Mouse (Mus musculus) limb, embryonic 14.5 days (tissue): ENCODE results near the gene Dapk2. TPM values are rescaled to one million over a fixed set of nuclear protein-coding genes. Genes with fewer than 3 reads are reported as not detected.
A peak's percentile ranks its signal among the peaks of the same experiment; 100 is the strongest.

Experiments
- ATAC-seq: fragments of 200-750 bp; cut with Nextera tagmentation; 2 replicates; pipeline ENCODE4 v1.8.0; 2017; ENCODE audit warnings: low read depth, moderate number of reproducible peaks, moderate TSS enrichment; ENCODE audit not compliant: low FRiP score
- DNase-seq: peaks from one replicate; pipeline ENCODE4 v3.0.0-alpha.2; 2015; ENCODE audit warnings: low spot score
- H3K27ac ChIP-seq: fragments of 300-500 bp; sonication (generic); replicated peaks from 2 replicates; pipeline ENCODE4 v1.5.1; 2014; ENCODE audit warnings: low read depth, mild to moderate bottlenecking, low read length, moderate library complexity, mixed read lengths
- H3K27me3 ChIP-seq: fragments of 300-500 bp; sonication (generic); 2 replicates; pipeline ENCODE4 v1.6.1; 2014; ENCODE audit warnings: low read length, mixed read lengths; ENCODE audit not compliant: control insufficient read depth, insufficient read depth
- H3K36me3 ChIP-seq: fragments of 300-500 bp; sonication (generic); 2 replicates; pipeline ENCODE4 v1.6.1; 2014; ENCODE audit warnings: mild to moderate bottlenecking, low read length, moderate library complexity, mixed read lengths; ENCODE audit not compliant: control insufficient read depth, insufficient read depth
- H3K4me1 ChIP-seq: fragments of 300-500 bp; sonication (generic); 2 replicates; pipeline ENCODE4 v1.6.1; 2014; ENCODE audit warnings: antibody characterized with exemption, low read length, mixed read lengths; ENCODE audit not compliant: control insufficient read depth, insufficient read depth
- H3K4me2 ChIP-seq: fragments of 300-500 bp; sonication (generic); replicated peaks from 2 replicates; pipeline ENCODE4 v1.6.1; 2014; ENCODE audit warnings: low read depth, mild to moderate bottlenecking, low read length, moderate library complexity; ENCODE audit not compliant: severe bottlenecking
- H3K4me3 ChIP-seq: fragments of 300-500 bp; sonication (generic); replicated peaks from 2 replicates; pipeline ENCODE4 v1.5.1; 2014; ENCODE audit warnings: low read length
- H3K9ac ChIP-seq: fragments of 300-500 bp; sonication (generic); 2 replicates; pipeline ENCODE4 v1.6.1; 2014; ENCODE audit warnings: mild to moderate bottlenecking, low read depth, low read length, moderate library complexity; ENCODE audit not compliant: severe bottlenecking
- H3K9me3 ChIP-seq: fragments of 300-500 bp; sonication (generic); 2 replicates; pipeline ENCODE4 v1.6.1; 2016; ENCODE audit warnings: low read length; ENCODE audit not compliant: control insufficient read depth
- POLR2A ChIP-seq: fragments of 200-500 bp; IDR thresholded peaks from 2 replicates; pipeline ENCODE4 v1.8.0; 2012; ENCODE audit warnings: inconsistent platforms, mild to moderate bottlenecking, moderate library complexity, borderline replicate concordance; ENCODE audit not compliant: insufficient read depth, insufficient read length; ENCODE audit errors: extremely low read depth
- WGBS: fragments of 180-500 bp; shearing (Covaris S2); extraction: QIAGEN DNeasy Blood & Tissue Kit; methylation state at CpG from one replicate; pipeline ENCODE4 v1.1.7; 2014; 5-methylcytosine and 5-hydroxymethylcytosine counted together
- polyA plus RNA-seq, 2 experiments: library from polyadenylated mRNA; depleted of rRNA in 1 of 2; stranded (reverse) in 1 of 2; unstranded in 1 of 2; fragments of >200 nt; fragmentation: Nextera tagmentation in 1 of 2; extraction: Ambion mirVana in 1 of 2; gene quantifications; 2 replicates each; pipeline versions ENCODE4 v1.2.1 to v1.2.3; 2012 to 2014

Gene Dapk2
- polyA plus RNA-seq, 2 experiments = 4.5 to 5.0 TPM

- Histone ChIP-seq H3K9me3 (no peaks in the 10 kb centered on the region), H3K27me3 (no peaks in the 10 kb centered on the region), H3K36me3 (no peaks in the 10 kb centered on the region), H3K27ac (peak overlapping the region; percentile 63; the same call in 1 of the 2 replicates), H3K4me1 (peaks cover 20% of the 10 kb centered on the region), H3K9ac (peak overlapping the region; percentile 70), H3K4me3 (peak overlapping the region; percentile 60), H3K4me2 (peak overlapping the region; percentile 52)
- peak; percentile 5; the same call in 1 of the 2 replicates for ATAC-seq
- peak; percentile 59 for DNase-seq
- TF ChIP-seq POLR2A = no peak
- under 1% methylated on average over 12 of the region's 12 CpGs for WGBS
These were observed 33.9 kb upstream of the Dapk2 start for GRCm38 (mm10) chr9:66124111-66124531.

- Histone ChIP-seq H3K4me1 (peaks cover 20% of the 10 kb centered on the region), H3K36me3 (0 out of 2 replicates have a peak, but pooled peaks cover under 1% of the 10 kb centered on the region), H3K4me2 (peak overlapping the region; percentile 52), H3K9me3 (no peaks in the 10 kb centered on the region), H3K9ac (peak overlapping the region; percentile 70), H3K27ac (peak overlapping the region; percentile 63), H3K4me3 (peak overlapping the region; percentile 60), H3K27me3 (no peaks in the 10 kb centered on the region)
- peak; percentile 96 for ATAC-seq
- WGBS = 18% methylated on average over 33 of the region's 33 CpGs
- DNase-seq = peak; percentile 97
- peak; percentile 76; the same call in 1 of the 2 replicates for TF ChIP-seq POLR2A
These were observed 33.1 kb upstream of the Dapk2 start for GRCm38 (mm10) chr9:66124681-66125542.

GRCm38 (mm10) chr9:66125543-66126455, 32.2 kb upstream of the Dapk2 start:
- Histone ChIP-seq H3K4me1 (peaks cover 20% of the 10 kb centered on the region), H3K4me2 (peak overlapping the region; percentile 81), H3K36me3 (0 out of 2 replicates have a peak, but pooled peaks cover 6% of the 10 kb centered on the region), H3K9me3 (no peaks in the 10 kb centered on the region), H3K27ac (peak overlapping the region; percentile 80), H3K27me3 (no peaks in the 10 kb centered on the region), H3K9ac (peak overlapping the region; percentile 34; the same call in 1 of the 2 replicates), H3K4me3 (peak overlapping the region; percentile 60)
- 59% methylated on average over 12 of the region's 12 CpGs for WGBS
- TF ChIP-seq POLR2A = no peak
- DNase-seq (no peak), ATAC-seq (no peak)

GRCm38 (mm10) chr9:66126456-66127192, 31.4 kb upstream of the Dapk2 start, which contains the start of the genes Snx1 and Ciao2a:
Gene Snx1, minus strand, starts transcription at chr9:66126587.
Gene Ciao2a, plus strand, starts transcription at chr9:66126611.
- Histone ChIP-seq H3K4me1 (peaks cover 20% of the 10 kb centered on the region), H3K9ac (peak within 1 kb of the TSS; percentile 66), H3K36me3 (peaks cover 8% of the 10 kb centered on the region; the same call in 1 of the 2 replicates), H3K27ac (peak within 1 kb of the TSS; percentile 80), H3K4me3 (peak within 1 kb of the TSS; percentile 60), H3K27me3 (no peaks in the 10 kb centered on the region), H3K4me2 (peak within 1 kb of the TSS; percentile 81), H3K9me3 (no peaks in the 10 kb centered on the region)
- ATAC-seq (peak; percentile 83), DNase-seq (peak; percentile 99)
- under 1% methylated on average over 34 of the region's 34 CpGs for WGBS
- TF ChIP-seq POLR2A = peak; percentile 64; the same call in 1 of the 2 replicates
